ENCODE assay signal across 30 mouse cellular contexts in the genomic region with DNA sequence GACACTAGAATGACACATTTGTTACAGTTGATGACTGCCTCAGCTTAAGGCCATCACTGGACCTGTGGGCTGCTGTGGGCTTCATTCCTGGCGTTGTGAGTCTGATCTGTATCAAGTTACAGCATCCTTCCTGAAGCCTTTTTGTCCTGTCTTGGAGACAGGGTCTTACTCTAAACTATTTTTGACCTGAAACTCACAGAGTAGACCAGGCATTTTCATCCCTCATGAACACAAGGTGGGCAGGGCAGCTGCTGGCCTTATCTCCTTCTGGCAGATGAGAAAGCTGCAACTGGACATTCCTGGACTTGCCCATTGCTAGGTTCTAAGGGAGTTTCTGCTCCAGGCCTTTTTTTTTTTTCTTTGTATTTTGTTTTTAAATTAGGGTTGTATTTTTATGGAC. TPM values are rescaled to one million over a fixed set of nuclear protein-coding genes. Genes with fewer than 3 reads are reported as not detected.
DNase-seq lines count a peak whose midpoint lies in the region; ATAC-seq lines count a peak whose summit lies in the region.
"Had no signal": no experiment of that assay in that cellular context is flagged by ENCODE, and none has a peak within 500 bp of the region (broad histone marks: within the 10 kb centered on the region; RNA-seq: fewer than 3 reads in every experiment).

No protein-coding gene starts in this region.

- no peaks in the 10 kb centered on the region for H3K27me3 ChIP-seq in liver, embryonic 12.5 days (replicated peaks)
- H3K27me3 ChIP-seq: CH12.LX; embryonic facial prominence, embryonic 12.5 days; intestine, embryonic 15.5 days; Patski had no signal

- peaks cover 100% of the 10 kb centered on the region for H3K36me3 ChIP-seq in liver, embryonic 12.5 days

- DNase-seq in spleen, postnatal 36 days (ENCODE audit: low spot score in 2 of 2), result peak; percentile 33 to 65
- DNase-seq in spleen, adult 12 weeks (ENCODE audit: low spot score), result no peak
- DNase-seq in yolk sac, embryonic 10.5 days (ENCODE audit: low spot score), result no peak
- DNase-seq in frontal cortex, postnatal 10 days (ENCODE audit: low spot score in 2 of 2), result no peak
- no peak for DNase-seq in thymus, postnatal 4 days
- DNase-seq: adrenal gland, postnatal 36 days; B cell, adult 2 months; cerebellum, adult 2 months; cerebellum, postnatal 25 days; gastrocnemius, postnatal 10 days; kidney, adult 9 months; kidney, postnatal 14 days; lung, adult 18-20 months; lung, postnatal 10 days; right cerebral cortex, postnatal 14 days had no signal

- peak overlapping the region; percentile 56 for H3K4me2 ChIP-seq in liver, embryonic 12.5 days
- H3K4me2 ChIP-seq: embryonic facial prominence, embryonic 12.5 days; intestine, embryonic 15.5 days had no signal

- no peaks in the 10 kb centered on the region for H3K9me3 ChIP-seq in liver, embryonic 12.5 days (replicated peaks)
- H3K9me3 ChIP-seq: embryonic facial prominence, embryonic 12.5 days; G1E; hindbrain, embryonic 10.5 days; intestine, embryonic 15.5 days; midbrain, embryonic 10.5 days had no signal

- peak; percentile 58 for ATAC-seq in erythroblast, adult 5-6 weeks (replicated peaks; ENCODE audit: low FRiP score, poor library complexity, severe bottlenecking)
- peak; percentile 75 for ATAC-seq in liver, embryonic 12.5 days
- ATAC-seq: forebrain, embryonic 14.5 days; hindbrain, embryonic 16.5 days; intestine, embryonic 15.5 days; Patski had no signal

- WGBS in liver, embryonic 12.5 days (ENCODE audit: insufficient replicate concordance), result 43% methylated on average over 1 of the region's 1 CpGs

- H3K27ac ChIP-seq in liver, embryonic 12.5 days, result peak overlapping the region; percentile 95
- H3K27ac ChIP-seq: embryonic facial prominence, embryonic 12.5 days; hindbrain, embryonic 10.5 days; intestine, embryonic 15.5 days; midbrain, embryonic 10.5 days had no signal

- H3K4me1 ChIP-seq in liver, embryonic 12.5 days, result peaks cover 69% of the 10 kb centered on the region
- H3K4me1 ChIP-seq: embryonic facial prominence, embryonic 12.5 days; hindbrain, embryonic 10.5 days; intestine, embryonic 15.5 days; midbrain, embryonic 10.5 days had no signal

- H3K4me3 ChIP-seq in liver, embryonic 12.5 days, result no peak overlapping the region
- H3K4me3 ChIP-seq: embryonic facial prominence, embryonic 12.5 days; hindbrain, embryonic 10.5 days; intestine, embryonic 15.5 days; midbrain, embryonic 10.5 days had no signal

- peak overlapping the region; percentile 63 for H3K9ac ChIP-seq in liver, embryonic 12.5 days
- H3K9ac ChIP-seq: embryonic facial prominence, embryonic 12.5 days; intestine, embryonic 15.5 days had no signal

RNA-seq across cellular contexts. Expression of a gene that starts 11.0 kb away (rescaled TPM):
- 268 and 318 TPM in 2 replicates for total RNA-seq in erythroblast, adult 5-6 weeks (2015; ENCODE audit: low replicate concordance)
- 123 and 215 TPM in 2 replicates for total RNA-seq in erythroblast, adult 5-6 weeks (2017; ENCODE audit: low replicate concordance)
- polyA plus RNA-seq in liver, embryonic 12.5 days (2016; fragmentation: Nextera tagmentation; extraction: Ambion mirVana), result 669 and 687 TPM in 2 replicates

RNA-seq across cellular contexts. Expression of a gene that starts 12.9 kb away (rescaled TPM):
- 79.2 and 130 TPM in 2 replicates for total RNA-seq in erythroblast, adult 5-6 weeks (2015; ENCODE audit: low replicate concordance)
- total RNA-seq in erythroblast, adult 5-6 weeks (2017; ENCODE audit: low replicate concordance), result 137 and 237 TPM in 2 replicates
- 56.9 and 61.0 TPM in 2 replicates for polyA plus RNA-seq in liver, embryonic 12.5 days (2016; fragmentation: Nextera tagmentation; extraction: Ambion mirVana)

RNA-seq across cellular contexts. Expression of a gene that starts 13.0 kb away (rescaled TPM):
- total RNA-seq in erythroblast, adult 5-6 weeks (2015; ENCODE audit: low replicate concordance), result 16.7 and 19.9 TPM in 2 replicates
- total RNA-seq in erythroblast, adult 5-6 weeks (2017; ENCODE audit: low replicate concordance), result 10.0 and 12.8 TPM in 2 replicates
- 0.48 and 0.93 TPM in 2 replicates for polyA plus RNA-seq in liver, embryonic 12.5 days (2016; fragmentation: Nextera tagmentation; extraction: Ambion mirVana)
- total RNA-seq: gastrocnemius, postnatal 10 days; granulocyte monocyte progenitor cell, adult 5-6 weeks had no signal

RNA-seq across cellular contexts. Expression of a gene that starts 21.1 kb away (rescaled TPM):
- not detected in 2 replicates for total RNA-seq in erythroblast, adult 5-6 weeks (2015; ENCODE audit: low replicate concordance)
- not detected in 2 replicates for total RNA-seq in erythroblast, adult 5-6 weeks (2017; ENCODE audit: low replicate concordance)
- polyA plus RNA-seq in liver, embryonic 12.5 days (2016; fragmentation: Nextera tagmentation; extraction: Ambion mirVana), result 0.66 and 1.8 TPM in 2 replicates
- total RNA-seq: CH12.LX; G1E; granulocyte monocyte progenitor cell, adult 5-6 weeks; layer of hippocampus, adult 18-20 months; layer of hippocampus, postnatal 25 days; left cerebral cortex, postnatal 10 days had no signal
- polyA plus RNA-seq: forebrain, embryonic 14.5 days; G1E; hindbrain, embryonic 10.5 days; midbrain, embryonic 10.5 days had no signal

RNA-seq across cellular contexts. Expression of a gene that starts 26.9 kb away (rescaled TPM):
- total RNA-seq in erythroblast, adult 5-6 weeks (2015; ENCODE audit: low replicate concordance), result 2.1 and 2.9 TPM in 2 replicates
- 0.43 and 0.98 TPM in 2 replicates for total RNA-seq in erythroblast, adult 5-6 weeks (2017; ENCODE audit: low replicate concordance)
- 5.5 TPM in 2 replicates for polyA plus RNA-seq in liver, embryonic 12.5 days (2016; fragmentation: Nextera tagmentation; extraction: Ambion mirVana)

Comparison
In these comparisons a context has a peak if more than half of its experiments do, and no peak if none do; other contexts are left out.
1. DNase-seq: peak in spleen, postnatal 36 days (2 of 2); none in spleen, adult 12 weeks (single experiment), yolk sac, embryonic 10.5 days (single experiment), frontal cortex, postnatal 10 days (0 of 2) and thymus, postnatal 4 days (single experiment).